Comparison of ENCODE assay signal across 8 mouse cellular contexts in genomic region chr13:34993983-34994811, GRCm38 (mm10). TPM values are rescaled to one million over a fixed set of nuclear protein-coding genes. Genes with fewer than 3 reads are reported as not detected.
DNase-seq lines count a peak whose midpoint lies in the region; ATAC-seq lines count a peak whose summit lies in the region.

No protein-coding gene starts in this region.

- peak; percentile 96 for ATAC-seq in hindbrain, embryonic 14.5 days (ENCODE audit: low FRiP score)

- H3K9me3 ChIP-seq in hindbrain, embryonic 14.5 days (ENCODE audit: control insufficient read depth, low read length), result no peaks in the 10 kb centered on the region

- peak overlapping the region; percentile 68 for H3K4me2 ChIP-seq in hindbrain, embryonic 14.5 days (replicated peaks)

- H3K4me1 ChIP-seq in hindbrain, embryonic 14.5 days (replicated peaks; ENCODE audit: control insufficient read depth, insufficient read depth, low read length), result peaks cover 17% of the 10 kb centered on the region

- no peaks in the 10 kb centered on the region for H3K27me3 ChIP-seq in hindbrain, embryonic 14.5 days (ENCODE audit: control insufficient read depth, insufficient read depth, low read length)

- H3K27ac ChIP-seq in hindbrain, embryonic 14.5 days, result peak overlapping the region; percentile 78

- DNase-seq in R1 (ENCODE audit: low read depth, low spot score), result peak; percentile 98
- peak; percentile 92 to 95 for DNase-seq in cerebellum, postnatal 25 days
- peak; percentile 65 to 78 for DNase-seq in frontal cortex, postnatal 25 days (ENCODE audit: low spot score in 2 of 2)
- peak; percentile 89 for DNase-seq in hindbrain, embryonic 14.5 days (ENCODE audit: low spot score)
- peak; percentile 86 to 87 for DNase-seq in layer of hippocampus, postnatal 36 days
- peak; percentile 98 for DNase-seq in lung, postnatal 36 days
- DNase-seq in retina, postnatal 1 day, result peak; percentile 97
- DNase-seq in urinary bladder, adult 18-20 months (ENCODE audit: low spot score in 2 of 2), result peak; percentile 92 to 94

- WGBS in hindbrain, embryonic 14.5 days, result under 1% methylated on average over 33 of the region's 33 CpGs

- H3K36me3 ChIP-seq in hindbrain, embryonic 14.5 days (replicated peaks; ENCODE audit: control insufficient read depth, insufficient read depth), result peaks cover 10% of the 10 kb centered on the region

- H3K4me3 ChIP-seq in hindbrain, embryonic 14.5 days (replicated peaks; ENCODE audit: low read length), result peak overlapping the region; percentile 48

- peak overlapping the region; percentile 78 for H3K9ac ChIP-seq in hindbrain, embryonic 14.5 days

RNA-seq across cellular contexts. Expression of gene Eci3, which starts 30.6 kb away (rescaled TPM):
- 0.86 and 1.1 TPM in 2 replicates for polyA plus RNA-seq in hindbrain, embryonic 14.5 days (2014; fragmentation: Nextera tagmentation; extraction: Ambion mirVana)
- total RNA-seq in layer of hippocampus, postnatal 36 days (2021), result under 1 TPM; 0.37 to 0.48 TPM

RNA-seq across cellular contexts. Expression of gene Eci2, which starts 32.7 kb away (rescaled TPM):
- polyA plus RNA-seq in hindbrain, embryonic 14.5 days (2014; fragmentation: Nextera tagmentation; extraction: Ambion mirVana), result 114 and 116 TPM in 2 replicates
- total RNA-seq in layer of hippocampus, postnatal 36 days (2021), result 10 to 100 TPM; 42.7 to 49.5 TPM

Comparison
In these comparisons a context has a peak if more than half of its experiments do, and no peak if none do; other contexts are left out.
1. Peak in every context shown above with its lines: DNase-seq, ATAC-seq, H3K4me3 ChIP-seq and H3K27ac ChIP-seq.